Mouse (Mus musculus): ENCODE results near the gene Cnot2. TPM values are rescaled to one million over a fixed set of nuclear protein-coding genes. Genes with fewer than 3 reads are reported as not detected.

Cnot2 gene
- total and polyA plus RNA-seq, 2 experiments = 14.0 to 39.0 TPM

DNA sequence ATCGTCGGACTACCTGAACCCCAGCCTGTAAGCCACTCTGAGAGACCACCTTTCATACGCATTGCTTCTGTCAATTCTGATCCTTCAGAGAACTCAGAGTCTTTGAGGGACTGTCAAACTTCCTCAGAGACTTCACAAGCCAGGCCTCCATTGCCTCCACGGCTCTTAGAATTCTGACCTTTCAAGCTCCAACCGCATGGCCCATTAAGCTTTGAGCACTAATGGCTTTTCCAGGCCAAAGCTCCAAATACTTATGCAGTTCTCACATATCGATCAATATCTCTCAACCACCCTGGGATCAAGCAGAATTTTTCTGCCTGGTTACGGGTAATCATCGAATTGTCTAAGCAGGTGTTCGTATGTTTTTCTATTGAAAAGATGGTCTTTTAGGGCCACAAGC, 119.9 kb downstream of the Cnot2 start:
- TF ChIP-seq CTCF (IDR thresholded peaks at IDR 0.05; ENCODE audit: low read depth, low read length) = no peak
- TF ChIP-seq POLR2A (IDR thresholded peaks at IDR 0.05; ENCODE audit: extremely low read depth, insufficient read depth, low read length) = no peak
- peaks cover under 1% of the 10 kb centered on the region for H3K27me3 ChIP-seq (ENCODE audit: control insufficient read depth, insufficient read depth, low read length)
- WGBS = 95% methylated on average over 9 of the region's 9 CpGs
- no peaks in the 10 kb centered on the region for H3K79me2 ChIP-seq (ENCODE audit: control insufficient read depth, insufficient read depth, low read length)
- H3K9ac ChIP-seq (ENCODE audit: low read depth, low read length) = no peak overlapping the region
- H3K4me3 ChIP-seq (ENCODE audit: insufficient read depth, low read depth, low read length) = no peak overlapping the region
- no peaks in the 10 kb centered on the region for H3K4me1 ChIP-seq (ENCODE audit: control insufficient read depth, insufficient read depth, low read length)
- no peaks in the 10 kb centered on the region for H3K36me3 ChIP-seq (ENCODE audit: control insufficient read depth, insufficient read depth, low read length)
- no peak overlapping the region for H3K27ac ChIP-seq (replicated peaks; ENCODE audit: insufficient read depth, low read depth, low read length)
- no peak for DNase-seq (ENCODE audit: extremely low read depth, low read depth, low spot score)

GRCm38 (mm10) chr10:116458786-116459185, 122.5 kb downstream of the Cnot2 start:
- no peaks in the 10 kb centered on the region for H3K36me3 ChIP-seq (ENCODE audit: control insufficient read depth, insufficient read depth, low read length)
- H3K4me3 ChIP-seq (ENCODE audit: insufficient read depth, low read depth, low read length) = no peak overlapping the region
- DNase-seq (ENCODE audit: extremely low read depth, low read depth, low spot score) = no peak
- H3K4me1 ChIP-seq (ENCODE audit: control insufficient read depth, insufficient read depth, low read length) = no peaks in the 10 kb centered on the region
- peaks cover 2% of the 10 kb centered on the region for H3K27me3 ChIP-seq (ENCODE audit: control insufficient read depth, insufficient read depth, low read length)
- 94% methylated on average over 9 of the region's 9 CpGs for WGBS
- TF ChIP-seq CTCF (IDR thresholded peaks at IDR 0.05; ENCODE audit: low read depth, low read length) (no peak), POLR2A (IDR thresholded peaks at IDR 0.05; ENCODE audit: extremely low read depth, insufficient read depth, low read length) (no peak)
- H3K9ac ChIP-seq (ENCODE audit: low read depth, low read length) = no peak overlapping the region
- no peaks in the 10 kb centered on the region for H3K79me2 ChIP-seq (ENCODE audit: control insufficient read depth, insufficient read depth, low read length)
- H3K27ac ChIP-seq (replicated peaks; ENCODE audit: insufficient read depth, low read depth, low read length) = no peak overlapping the region

- no peak overlapping the region for H3K9ac ChIP-seq (ENCODE audit: low read depth, low read length)
- TF ChIP-seq POLR2A (IDR thresholded peaks at IDR 0.05; ENCODE audit: extremely low read depth, insufficient read depth, low read length) (no peak), CTCF (IDR thresholded peaks at IDR 0.05; ENCODE audit: low read depth, low read length) (0 out of 2 replicates have a peak, but pooled peaks have one; percentile 4)
- H3K4me1 ChIP-seq (ENCODE audit: control insufficient read depth, insufficient read depth, low read length) = no peaks in the 10 kb centered on the region
- H3K4me3 ChIP-seq (ENCODE audit: insufficient read depth, low read depth, low read length) = no peak overlapping the region
- no peak for DNase-seq (ENCODE audit: extremely low read depth, low read depth, low spot score)
- no peak overlapping the region for H3K27ac ChIP-seq (replicated peaks; ENCODE audit: insufficient read depth, low read depth, low read length)
- H3K36me3 ChIP-seq (ENCODE audit: control insufficient read depth, insufficient read depth, low read length) = no peaks in the 10 kb centered on the region
- H3K79me2 ChIP-seq (ENCODE audit: control insufficient read depth, insufficient read depth, low read length) = no peaks in the 10 kb centered on the region
- peaks cover 2% of the 10 kb centered on the region; the same call in 1 of the 2 replicates for H3K27me3 ChIP-seq (ENCODE audit: control insufficient read depth, insufficient read depth, low read length)
- WGBS = 93% methylated on average over 7 of the region's 7 CpGs
Observed at GRCm38 (mm10) chr10:116452771-116453170, 128.5 kb downstream of the Cnot2 start.

DNA sequence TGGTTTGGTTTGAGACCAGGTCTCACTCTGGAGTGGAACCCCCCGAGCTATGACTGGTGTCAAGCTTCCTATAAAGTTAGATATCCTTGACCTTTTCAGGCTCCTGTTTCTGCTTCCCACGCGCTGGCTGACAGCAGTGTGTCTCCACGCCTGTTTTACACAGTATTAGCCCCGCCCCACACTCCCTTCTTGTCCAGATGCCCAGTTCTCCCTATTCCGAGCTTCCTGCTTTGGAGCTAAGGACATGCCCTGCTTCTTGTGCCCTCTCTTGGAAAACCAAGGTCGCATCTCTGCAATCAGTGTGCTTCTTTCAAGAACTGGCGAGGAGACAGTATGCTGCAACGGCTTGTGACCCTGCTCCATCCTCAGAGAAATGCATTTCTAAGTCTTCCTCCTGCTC, 130.7 kb downstream of the Cnot2 start:
- Histone ChIP-seq H3K4me1 (ENCODE audit: control insufficient read depth, insufficient read depth, low read length) (no peaks in the 10 kb centered on the region), H3K4me3 (ENCODE audit: insufficient read depth, low read depth, low read length) (no peak overlapping the region), H3K9ac (ENCODE audit: low read depth, low read length) (no peak overlapping the region), H3K36me3 (ENCODE audit: control insufficient read depth, insufficient read depth, low read length) (no peaks in the 10 kb centered on the region), H3K27me3 (ENCODE audit: control insufficient read depth, insufficient read depth, low read length) (no peaks in the 10 kb centered on the region), H3K27ac (replicated peaks; ENCODE audit: insufficient read depth, low read depth, low read length) (no peak overlapping the region), H3K79me2 (ENCODE audit: control insufficient read depth, insufficient read depth, low read length) (no peaks in the 10 kb centered on the region)
- TF ChIP-seq POLR2A (IDR thresholded peaks at IDR 0.05; ENCODE audit: extremely low read depth, insufficient read depth, low read length) = no peak
- no peak for TF ChIP-seq CTCF (IDR thresholded peaks at IDR 0.05; ENCODE audit: low read depth, low read length)
- WGBS = 65% methylated on average over 9 of the region's 9 CpGs
- DNase-seq (ENCODE audit: extremely low read depth, low read depth, low spot score) = no peak

- TF ChIP-seq CTCF (IDR thresholded peaks at IDR 0.05; ENCODE audit: low read depth, low read length) (no peak), POLR2A (IDR thresholded peaks at IDR 0.05; ENCODE audit: extremely low read depth, insufficient read depth, low read length) (no peak)
- no peaks in the 10 kb centered on the region for H3K36me3 ChIP-seq (ENCODE audit: control insufficient read depth, insufficient read depth, low read length)
- no peaks in the 10 kb centered on the region for H3K27me3 ChIP-seq (ENCODE audit: control insufficient read depth, insufficient read depth, low read length)
- no peak overlapping the region for H3K27ac ChIP-seq (replicated peaks; ENCODE audit: insufficient read depth, low read depth, low read length)
- no peaks in the 10 kb centered on the region for H3K4me1 ChIP-seq (ENCODE audit: control insufficient read depth, insufficient read depth, low read length)
- 92% methylated on average over 12 of the region's 12 CpGs for WGBS
- no peak overlapping the region for H3K4me3 ChIP-seq (ENCODE audit: insufficient read depth, low read depth, low read length)
- DNase-seq (ENCODE audit: extremely low read depth, low read depth, low spot score) = no peak
- no peak overlapping the region for H3K9ac ChIP-seq (ENCODE audit: low read depth, low read length)
- H3K79me2 ChIP-seq (ENCODE audit: control insufficient read depth, insufficient read depth, low read length) = no peaks in the 10 kb centered on the region
Observed at GRCm38 (mm10) chr10:116448166-116448565, 133.1 kb downstream of the Cnot2 start.

- Histone ChIP-seq H3K36me3 (ENCODE audit: control insufficient read depth, insufficient read depth, low read length) (no peaks in the 10 kb centered on the region), H3K79me2 (ENCODE audit: control insufficient read depth, insufficient read depth, low read length) (no peaks in the 10 kb centered on the region), H3K27me3 (ENCODE audit: control insufficient read depth, insufficient read depth, low read length) (no peaks in the 10 kb centered on the region), H3K4me1 (ENCODE audit: control insufficient read depth, insufficient read depth, low read length) (no peaks in the 10 kb centered on the region), H3K27ac (replicated peaks; ENCODE audit: insufficient read depth, low read depth, low read length) (no peak overlapping the region), H3K9ac (ENCODE audit: low read depth, low read length) (no peak overlapping the region), H3K4me3 (ENCODE audit: insufficient read depth, low read depth, low read length) (no peak overlapping the region)
- TF ChIP-seq CTCF (IDR thresholded peaks at IDR 0.05; ENCODE audit: low read depth, low read length) (no peak), POLR2A (IDR thresholded peaks at IDR 0.05; ENCODE audit: extremely low read depth, insufficient read depth, low read length) (no peak)
- DNase-seq (ENCODE audit: extremely low read depth, low read depth, low spot score) = no peak
- 87% methylated on average over 9 of the region's 9 CpGs for WGBS
Observed at GRCm38 (mm10) chr10:116447176-116447575, 134.1 kb downstream of the Cnot2 start.
